Mouse (Mus musculus): ENCODE results near the gene Olfr374.

DNA sequence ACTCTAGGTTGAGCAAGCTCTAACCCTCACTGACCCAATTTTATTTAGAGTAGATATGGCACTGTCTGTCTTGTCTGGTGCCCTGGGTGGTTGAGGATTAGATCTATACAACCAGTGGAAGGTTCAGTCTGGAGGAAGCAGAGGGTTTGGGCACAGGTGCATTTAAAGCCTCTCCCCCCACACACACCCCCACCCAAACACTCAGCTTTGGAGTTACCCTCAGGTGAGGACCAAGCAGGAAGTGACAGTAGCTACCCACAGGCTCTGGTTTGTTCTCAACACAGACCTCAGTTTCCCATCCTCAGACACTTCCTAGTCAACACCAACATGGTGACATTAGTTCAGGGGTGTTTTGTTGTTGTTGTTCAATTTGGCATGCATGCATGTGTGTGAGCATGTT lies 56.0 kb downstream of the Olfr374 start:
- no peak for TF ChIP-seq GATA1 (IDR thresholded peaks at IDR 0.05; ENCODE audit: low read length)
- TF ChIP-seq TAL1 (IDR thresholded peaks at IDR 0.05; ENCODE audit: low read length), result no peak
